Mouse (Mus musculus) stomach, embryonic 15.5 days (tissue): ENCODE data around the gene Vinac1. TPM values are rescaled to one million over a fixed set of nuclear protein-coding genes. Genes with fewer than 3 reads are reported as not detected.
"Not testable (repeated sequence)": the region's sequence is repeated elsewhere in the genome, so short reads cannot be mapped to it uniquely, and the experiment has no call there.

Experiments
- ATAC-seq: fragments of 200-750 bp; cut with Nextera tagmentation; 2 replicates; pipeline ENCODE4 v1.8.0; 2017; ENCODE audit warnings: low read depth, moderate number of reproducible peaks, moderate TSS enrichment; ENCODE audit not compliant: insufficient read depth, low FRiP score
- H3K27ac ChIP-seq: fragments of 300-500 bp; sonication (generic); 2 replicates; pipeline ENCODE4 v1.5.1; 2015; ENCODE audit warnings: mild to moderate bottlenecking, inconsistent platforms
- H3K27me3 ChIP-seq: fragments of 300-500 bp; sonication (generic); replicated peaks from 2 replicates; pipeline ENCODE4 v1.6.1; 2015; ENCODE audit warnings: inconsistent platforms
- H3K36me3 ChIP-seq: fragments of 300-500 bp; sonication (generic); 2 replicates; pipeline ENCODE4 v1.6.1; 2015; ENCODE audit warnings: inconsistent platforms
- H3K4me1 ChIP-seq: fragments of 300-500 bp; sonication (generic); 2 replicates; pipeline ENCODE4 v1.6.1; 2015; ENCODE audit warnings: inconsistent platforms
- H3K4me2 ChIP-seq: fragments of 300-500 bp; sonication (generic); 2 replicates; pipeline ENCODE4 v1.6.1; 2015; ENCODE audit warnings: mild to moderate bottlenecking, inconsistent platforms
- H3K4me3 ChIP-seq: fragments of 300-500 bp; sonication (generic); replicated peaks from 2 replicates; pipeline ENCODE4 v1.5.1; 2015; ENCODE audit warnings: inconsistent platforms
- H3K9ac ChIP-seq: fragments of 300-500 bp; sonication (generic); 2 replicates; pipeline ENCODE4 v1.6.1; 2015; ENCODE audit warnings: inconsistent platforms
- H3K9me3 ChIP-seq: fragments of 300-500 bp; sonication (generic); 2 replicates; pipeline ENCODE4 v1.6.1; 2016; ENCODE audit warnings: inconsistent platforms
- WGBS: fragments of 180-500 bp; shearing (Covaris S2); methylation state at CpG from one replicate; pipeline ENCODE4 v1.1.7; 2015; 5-methylcytosine and 5-hydroxymethylcytosine counted together
- polyA plus RNA-seq: library from polyadenylated mRNA; unstranded; fragments of >200 nt; fragmentation: Nextera tagmentation; extraction: Ambion mirVana; gene quantifications from 2 replicates; pipeline ENCODE4 v1.2.1, GENCODE M21; 2015

The Vinac1 gene
- polyA plus RNA-seq, 1 experiment from 2014 or later: 0.08 TPM

GRCm38 (mm10) chr2:129038426-129038936 is 9.5 kb downstream of the Vinac1 start:
- WGBS: 30% methylated on average over 15 of the region's 15 CpGs
- peaks cover 6% of the 10 kb centered on the region for H3K4me1 ChIP-seq
- H3K4me3 ChIP-seq: peak overlapping the region; percentile 40
- H3K9me3 ChIP-seq: no peaks in the 10 kb centered on the region
- H3K27ac ChIP-seq: no peak overlapping the region
- ATAC-seq: no peak
- H3K36me3 ChIP-seq: no peaks in the 10 kb centered on the region
- no peak overlapping the region for H3K9ac ChIP-seq
- peak overlapping the region; percentile 89 for H3K4me2 ChIP-seq
- H3K27me3 ChIP-seq: peaks cover 37% of the 10 kb centered on the region

GRCm38 (mm10) chr2:129035381-129035780 is 12.6 kb downstream of the Vinac1 start:
- Histone ChIP-seq H3K36me3 (no peaks in the 10 kb centered on the region), H3K9me3 (no peaks in the 10 kb centered on the region), H3K27ac (no peak overlapping the region), H3K4me1 (peaks cover 6% of the 10 kb centered on the region), H3K27me3 (peaks cover 33% of the 10 kb centered on the region), H3K4me3 (no peak overlapping the region), H3K4me2 (no peak overlapping the region), H3K9ac (no peak overlapping the region)
- no peak for ATAC-seq
- 75% methylated on average over 5 of the region's 5 CpGs for WGBS

DNA sequence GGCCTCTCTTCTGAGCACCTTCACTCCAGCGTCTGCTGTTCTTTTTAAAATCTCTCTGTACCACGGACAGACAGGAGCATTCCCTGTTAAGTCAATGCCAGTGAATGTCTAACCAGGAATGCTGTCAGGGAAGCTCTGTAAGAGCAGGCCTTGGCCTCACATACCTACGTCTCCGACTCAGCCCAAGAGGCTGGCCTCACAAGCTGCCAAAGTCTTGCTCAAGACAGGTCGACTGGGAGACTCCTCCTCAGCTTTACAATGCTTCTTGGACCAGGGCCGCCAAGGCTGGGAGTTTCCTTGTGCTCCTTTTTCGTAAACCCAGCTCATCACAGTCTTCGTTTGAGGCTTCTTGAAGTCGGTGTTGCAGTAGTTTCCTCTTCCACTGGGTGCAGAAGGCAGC is 23.2 kb downstream of the Vinac1 start:
- Histone ChIP-seq H3K27me3 (no peaks in the 10 kb centered on the region), H3K9ac (no peak overlapping the region), H3K4me2 (no peak overlapping the region), H3K36me3 (no peaks in the 10 kb centered on the region), H3K4me1 (no peaks in the 10 kb centered on the region), H3K4me3 (no peak overlapping the region), H3K9me3 (no peaks in the 10 kb centered on the region), H3K27ac (no peak overlapping the region)
- 71% methylated on average over 9 of the region's 9 CpGs for WGBS
- no peak for ATAC-seq

- no peak for ATAC-seq
- H3K4me2 ChIP-seq: no peak overlapping the region
- 44% methylated on average over 2 of the region's 2 CpGs for WGBS
- H3K9me3 ChIP-seq: no peaks in the 10 kb centered on the region
- no peak overlapping the region for H3K9ac ChIP-seq
- H3K27me3 ChIP-seq: no peaks in the 10 kb centered on the region
- no peak overlapping the region for H3K27ac ChIP-seq
- H3K36me3 ChIP-seq: no peaks in the 10 kb centered on the region
- no peaks in the 10 kb centered on the region for H3K4me1 ChIP-seq
- H3K4me3 ChIP-seq: no peak overlapping the region
These were observed 27.9 kb downstream of the Vinac1 start for GRCm38 (mm10) chr2:129020106-129020505.

GRCm38 (mm10) chr2:129008867-129009266 is 39.1 kb downstream of the Vinac1 start:
- H3K9ac ChIP-seq, ATAC-seq: not testable (repeated sequence)
- 78% methylated on average over 2 of the region's 2 CpGs for WGBS

GRCm38 (mm10) chr2:129006194-129006749 is 41.7 kb downstream of the Vinac1 start:
- whole genome bisulfite sequencing: 72% methylated on average over 4 of the region's 4 CpGs
- Histone ChIP-seq H3K9ac (no peak overlapping the region), H3K4me1 (no peaks in the 10 kb centered on the region), H3K4me2 (no peak overlapping the region), H3K27me3 (no peaks in the 10 kb centered on the region), H3K9me3 (no peaks in the 10 kb centered on the region), H3K4me3 (no peak overlapping the region), H3K27ac (no peak overlapping the region), H3K36me3 (no peaks in the 10 kb centered on the region)
- ATAC-seq: no peak

More at GRCm38 (mm10) chr2:129008867-129009266, 39.1 kb downstream of the Vinac1 start:
- not testable (repeated sequence) for H3K27ac ChIP-seq, H3K36me3 ChIP-seq, H3K4me3 ChIP-seq, H3K9me3 ChIP-seq, H3K4me2 ChIP-seq, H3K27me3 ChIP-seq, H3K4me1 ChIP-seq

DNA sequence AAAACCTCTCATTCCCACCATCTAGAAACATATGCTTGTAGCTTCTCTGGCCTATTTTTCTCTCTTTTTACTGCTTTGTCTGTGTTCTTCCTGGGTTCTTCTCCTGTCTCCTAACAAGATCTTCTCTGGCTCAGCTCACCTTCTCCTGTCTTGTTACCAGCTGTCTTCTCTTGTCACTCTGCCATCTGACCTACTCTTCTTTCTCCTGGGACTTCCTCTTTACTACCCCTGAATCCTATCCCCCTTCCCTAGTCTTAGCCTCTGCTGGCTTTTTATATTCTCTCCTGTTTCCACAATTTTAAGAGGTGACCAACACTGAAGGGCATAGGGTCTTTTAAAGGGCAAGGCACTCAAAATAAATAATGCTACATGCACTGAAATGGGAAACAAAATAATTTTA is 43.1 kb downstream of the Vinac1 start:
- Histone ChIP-seq H3K27me3 (no peaks in the 10 kb centered on the region), H3K4me2 (no peak overlapping the region), H3K27ac (no peak overlapping the region), H3K9ac (no peak overlapping the region), H3K9me3 (no peaks in the 10 kb centered on the region), H3K4me1 (no peaks in the 10 kb centered on the region), H3K36me3 (no peaks in the 10 kb centered on the region), H3K4me3 (no peak overlapping the region)
- ATAC-seq: no peak

DNA sequence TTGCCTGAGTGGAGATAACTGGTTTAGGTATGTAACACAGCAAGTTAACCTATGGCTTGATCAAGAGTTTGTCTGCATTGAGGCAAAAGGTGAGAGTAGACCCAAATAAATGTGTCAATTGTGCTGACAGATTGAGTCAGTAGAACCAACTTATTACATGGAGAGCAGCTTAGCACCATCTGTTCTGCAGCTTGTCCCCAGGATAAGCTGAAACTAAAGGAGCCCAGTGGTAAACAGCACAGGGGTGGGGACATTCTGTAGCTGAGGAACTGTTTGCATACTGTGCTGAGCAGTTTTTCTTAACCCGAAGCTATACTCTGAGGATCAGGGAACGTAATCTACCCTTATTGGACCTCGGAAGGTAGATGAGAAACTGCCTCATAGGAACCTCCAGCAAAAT is 63.2 kb downstream of the Vinac1 start:
- no peaks in the 10 kb centered on the region for H3K27me3 ChIP-seq
- no peak overlapping the region for H3K4me3 ChIP-seq
- H3K9me3 ChIP-seq: no peaks in the 10 kb centered on the region
- WGBS: 72% methylated on average over 3 of the region's 3 CpGs
- no peak overlapping the region for H3K27ac ChIP-seq
- no peaks in the 10 kb centered on the region for H3K4me1 ChIP-seq
- no peak overlapping the region for H3K4me2 ChIP-seq
- ATAC-seq: no peak
- no peaks in the 10 kb centered on the region for H3K36me3 ChIP-seq
- H3K9ac ChIP-seq: no peak overlapping the region

DNA sequence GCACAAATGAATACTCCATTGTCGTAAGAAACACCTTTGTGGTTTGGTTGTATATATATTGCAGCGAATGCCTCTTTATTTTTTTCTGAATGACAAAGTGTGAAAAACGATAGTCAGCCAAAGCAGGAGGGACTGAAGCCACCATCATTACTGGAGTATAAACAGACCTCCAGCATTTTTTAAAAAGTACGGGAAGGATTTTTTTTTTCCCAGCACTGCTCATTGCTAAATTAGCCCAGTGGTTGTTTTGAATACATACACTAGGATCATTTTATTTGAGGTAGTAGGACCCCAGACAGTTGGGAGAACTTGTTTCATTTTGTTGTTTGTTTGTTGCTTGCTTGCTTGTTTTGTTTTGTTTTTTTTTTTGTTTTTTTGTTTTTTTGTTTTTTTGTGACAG is 72.4 kb downstream of the Vinac1 start:
- H3K4me1 ChIP-seq: no peaks in the 10 kb centered on the region
- WGBS: 54% methylated on average over 4 of the region's 4 CpGs
- ATAC-seq: no peak

More for the DNA sequence above, 72.4 kb downstream of the Vinac1 start:
- H3K36me3 ChIP-seq: no peaks in the 10 kb centered on the region
- no peaks in the 10 kb centered on the region for H3K27me3 ChIP-seq
- H3K4me2 ChIP-seq: no peak overlapping the region
- no peak overlapping the region for H3K4me3 ChIP-seq
- no peaks in the 10 kb centered on the region for H3K9me3 ChIP-seq
- H3K27ac ChIP-seq: no peak overlapping the region
- no peak overlapping the region for H3K9ac ChIP-seq

Other genes starting within 250 kb of the Vinac1 start
- 33.9 and 35.5 TPM in 2 replicates for gene Tmem87b, start 230.1 kb downstream of the Vinac1 start, polyA plus RNA-seq
- gene Fbln7, start 185.2 kb downstream of the Vinac1 start, polyA plus RNA-seq: 4.7 and 4.8 TPM in 2 replicates
- gene Zc3h8, start 104.1 kb downstream of the Vinac1 start, polyA plus RNA-seq: 6.1 and 6.6 TPM in 2 replicates
- 1.7 and 2.2 TPM in 2 replicates for gene Zc3h6, start 80.8 kb downstream of the Vinac1 start, polyA plus RNA-seq
- 15.2 and 15.4 TPM in 2 replicates for gene Gm10762, start 80.4 kb downstream of the Vinac1 start, polyA plus RNA-seq
- gene Ttl, start 17.8 kb upstream of the Vinac1 start, polyA plus RNA-seq: 13.4 TPM in 2 replicates
- 26.9 and 29.4 TPM in 2 replicates for gene Polr1b, start 52.8 kb upstream of the Vinac1 start, polyA plus RNA-seq
- gene Chchd5, start 81.5 kb upstream of the Vinac1 start, polyA plus RNA-seq: 23.1 and 23.2 TPM in 2 replicates
- 26.8 and 29.4 TPM in 2 replicates for gene Slc20a1, start 150.6 kb upstream of the Vinac1 start, polyA plus RNA-seq
- 32.7 and 35.4 TPM in 2 replicates for gene Ckap2l, start 249.0 kb upstream of the Vinac1 start, polyA plus RNA-seq